ENCODE assay signal across 21 mouse cellular contexts in genomic region chr5:103624831-103625230, GRCm38 (mm10). TPM values are rescaled to one million over a fixed set of nuclear protein-coding genes. Genes with fewer than 3 reads are reported as not detected.
"Had no signal": no experiment of that assay in that cellular context is flagged by ENCODE, and none has a peak within 500 bp of the region (broad histone marks: within the 10 kb centered on the region; RNA-seq: fewer than 3 reads in every experiment).

No protein-coding gene starts in this region.

- H3K9me3 ChIP-seq: liver, embryonic 15.5 days; megakaryocyte, embryonic 14.5 days; midbrain, embryonic 13.5 days; midbrain, embryonic 15.5 days; neural tube, embryonic 12.5 days; stomach, embryonic 15.5 days had no signal

- H3K27ac ChIP-seq: liver, embryonic 15.5 days; macrophage; midbrain, embryonic 13.5 days; midbrain, embryonic 15.5 days; neural tube, embryonic 12.5 days; stomach, embryonic 15.5 days; stomach, postnatal 0 days had no signal

- DNase-seq: liver, postnatal 0 days; lung, embryonic 14.5 days; right cerebral cortex, postnatal 14 days; thymus, adult 2 months; thymus, postnatal 25 days; thymus, postnatal 4 days had no signal

- H3K4me1 ChIP-seq: liver, embryonic 15.5 days; neural tube, embryonic 12.5 days had no signal

- H3K4me2 ChIP-seq: liver, embryonic 15.5 days; lung, embryonic 14.5 days; midbrain, embryonic 11.5 days; midbrain, embryonic 13.5 days; midbrain, embryonic 15.5 days; neural tube, embryonic 12.5 days; stomach, embryonic 15.5 days had no signal

- H3K27me3 ChIP-seq: liver, embryonic 15.5 days; midbrain, embryonic 13.5 days; midbrain, embryonic 15.5 days; neural tube, embryonic 12.5 days; stomach, embryonic 15.5 days had no signal

- H3K4me3 ChIP-seq: liver, embryonic 15.5 days; megakaryocyte, embryonic 14.5 days; midbrain, embryonic 13.5 days; midbrain, embryonic 15.5 days; neural tube, embryonic 12.5 days; stomach, embryonic 15.5 days had no signal

- H3K9ac ChIP-seq: liver, embryonic 15.5 days; liver, postnatal 0 days; lung, embryonic 14.5 days; midbrain, embryonic 13.5 days; midbrain, embryonic 15.5 days; neural tube, embryonic 12.5 days; stomach, embryonic 15.5 days had no signal

- H3K36me3 ChIP-seq: liver, embryonic 15.5 days; midbrain, embryonic 13.5 days; midbrain, embryonic 15.5 days; neural tube, embryonic 12.5 days; stomach, embryonic 15.5 days had no signal

- ATAC-seq: liver, postnatal 0 days; midbrain, embryonic 13.5 days; midbrain, embryonic 15.5 days had no signal

RNA-seq across cellular contexts. Expression of gene Slc10a6, which starts 4.4 kb away (rescaled TPM):
- total RNA-seq: megakaryocyte progenitor cell, adult 5-6 weeks; monocyte, adult 5-6 weeks; neutrophil, adult 5-6 weeks had no signal
- polyA plus RNA-seq: liver, embryonic 15.5 days; midbrain, postnatal 0 days had no signal

RNA-seq across cellular contexts. Expression of gene 1700016H13Rik, which starts 31.0 kb away (rescaled TPM):
- total RNA-seq: midbrain, postnatal 0 days; monocyte, adult 5-6 weeks; neutrophil, adult 5-6 weeks had no signal
- polyA plus RNA-seq: liver, embryonic 15.5 days; liver, postnatal 0 days; macrophage; neural tube, embryonic 14.5 days; spleen, adult 2 months had no signal
